Mouse (Mus musculus) gastrocnemius, adult 8-10 months (tissue): ENCODE measurements around the gene Tex35. TPM values are rescaled to one million over a fixed set of nuclear protein-coding genes. Genes with fewer than 3 reads are reported as not detected.

ENCODE experiments used
- DNase-seq, 2 experiments: peaks; one replicate each; pipeline ENCODE4 v3.0.0; 2022; ENCODE audit warnings: low spot score in 2 of 2
- total RNA-seq, 4 experiments: library from RNA; stranded (reverse); gene quantifications; 2 replicates each; pipeline ENCODE4 v1.2.4; 2022

Gene Tex35
- total RNA-seq = not detected

- no peak for DNase-seq
These were observed at the start of gene Tex35 for GRCm38 (mm10) chr1:157108580-157108979. TSS of gene Tex35 (minus strand) at chr1:157108680.

GRCm38 (mm10) chr1:157153781-157154180 lies 45.3 kb upstream of the Tex35 start:
- DNase-seq = no peak

GRCm38 (mm10) chr1:157150107-157150506 lies 41.6 kb upstream of the Tex35 start:
- DNase-seq = no peak

- DNase-seq = no peak
These were observed 36.1 kb upstream of the Tex35 start for GRCm38 (mm10) chr1:157144621-157145020.

- DNase-seq = no peak
These were observed 34.9 kb upstream of the Tex35 start for GRCm38 (mm10) chr1:157143326-157143932.

GRCm38 (mm10) chr1:157141014-157141413 lies 32.5 kb upstream of the Tex35 start:
- DNase-seq = no peak

- no peak for DNase-seq
These were observed 29.4 kb upstream of the Tex35 start for GRCm38 (mm10) chr1:157137854-157138241.

GRCm38 (mm10) chr1:157137132-157137853 lies 28.8 kb upstream of the Tex35 start:
- DNase-seq = peak in 1 of 2 experiments; percentile 2

GRCm38 (mm10) chr1:157128219-157128618 lies 19.7 kb upstream of the Tex35 start:
- no peak for DNase-seq

- DNase-seq = no peak
These were observed 15.4 kb upstream of the Tex35 start for GRCm38 (mm10) chr1:157123836-157124235.

- no peak for DNase-seq
These were observed 10.7 kb upstream of the Tex35 start for GRCm38 (mm10) chr1:157119168-157119567.

GRCm38 (mm10) chr1:157117440-157117839 lies 9.0 kb upstream of the Tex35 start:
- DNase-seq = no peak

- DNase-seq = no peak
These were observed 6.0 kb upstream of the Tex35 start for GRCm38 (mm10) chr1:157114492-157114891.

- peak in 1 of 2 experiments; percentile 11 for DNase-seq
These were observed 1.9 kb upstream of the Tex35 start for GRCm38 (mm10) chr1:157110287-157110835.

- peak; percentile 13 for DNase-seq
These were observed 7.2 kb downstream of the Tex35 start for GRCm38 (mm10) chr1:157101122-157101865.

GRCm38 (mm10) chr1:157095534-157095933 lies 12.9 kb downstream of the Tex35 start:
- DNase-seq = no peak

GRCm38 (mm10) chr1:157092622-157093021 lies 15.9 kb downstream of the Tex35 start:
- DNase-seq = no peak

- no peak for DNase-seq
These were observed 16.3 kb downstream of the Tex35 start for GRCm38 (mm10) chr1:157092140-157092539.

GRCm38 (mm10) chr1:157090835-157091234 lies 17.6 kb downstream of the Tex35 start:
- no peak for DNase-seq

- peak in 1 of 2 experiments; percentile 19 for DNase-seq
These were observed 22.1 kb downstream of the Tex35 start for GRCm38 (mm10) chr1:157086097-157086994.

GRCm38 (mm10) chr1:157082931-157083330 lies 25.5 kb downstream of the Tex35 start:
- DNase-seq = no peak
